Mouse (Mus musculus) thymus, postnatal 4 days (tissue): ENCODE measurements around the gene Foxk1.

Source experiments
- DNase-seq: peaks from one replicate; pipeline ENCODE4 v3.0.0; 2021

Gene Foxk1

GRCm38 (mm10) chr5:142450846-142451245 lies 49.5 kb downstream of the Foxk1 start:
- DNase-seq: no peak

DNA sequence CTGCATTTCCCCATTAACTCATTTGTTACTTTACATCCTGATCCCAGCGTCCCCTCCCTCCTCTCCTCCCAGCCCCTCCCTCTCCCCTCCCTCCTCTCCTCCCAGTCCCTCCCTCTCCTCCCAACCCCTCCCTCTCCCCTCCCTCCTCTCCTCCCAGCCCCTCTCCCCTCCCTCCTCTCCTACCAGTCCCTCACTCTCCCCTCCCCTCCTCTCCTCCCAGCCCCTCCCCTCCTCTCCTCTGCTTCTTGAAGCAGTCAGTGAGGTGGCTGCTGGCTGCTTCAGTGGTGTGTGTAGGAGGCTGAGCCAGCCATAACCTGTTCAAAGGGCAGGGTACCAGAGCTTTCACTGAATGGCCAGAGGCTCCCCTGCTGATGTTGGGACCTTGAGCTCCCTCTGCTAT lies 50.5 kb downstream of the Foxk1 start:
- DNase-seq: no peak

- no peak for DNase-seq
Measured at GRCm38 (mm10) chr5:142453742-142454141, 52.4 kb downstream of the Foxk1 start.

DNA sequence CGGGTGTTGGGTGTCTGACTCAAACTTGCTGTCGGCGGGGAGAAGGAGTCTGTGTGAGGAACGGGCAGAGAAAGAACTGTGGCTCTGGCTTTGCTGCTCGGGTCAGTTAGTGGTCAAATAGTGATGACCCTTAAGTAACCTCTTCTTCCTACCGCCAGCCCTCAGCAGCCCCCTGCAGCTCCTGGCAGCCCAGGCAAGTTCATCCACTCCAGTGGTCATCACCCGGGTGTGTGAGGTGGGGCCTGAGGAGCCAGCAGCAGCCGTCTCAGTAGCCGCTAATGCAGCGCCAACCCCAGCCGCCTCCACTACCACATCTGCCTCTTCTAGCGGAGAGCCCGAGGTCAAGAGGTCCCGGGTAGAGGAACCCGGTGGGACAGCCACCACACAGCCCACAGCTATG lies 55.0 kb downstream of the Foxk1 start:
- DNase-seq: no peak

- no peak for DNase-seq
Measured at GRCm38 (mm10) chr5:142457345-142457744, 56.0 kb downstream of the Foxk1 start.

GRCm38 (mm10) chr5:142458791-142459557 lies 57.7 kb downstream of the Foxk1 start:
- DNase-seq: no peak

GRCm38 (mm10) chr5:142459834-142460233 lies 58.5 kb downstream of the Foxk1 start:
- no peak for DNase-seq

DNA sequence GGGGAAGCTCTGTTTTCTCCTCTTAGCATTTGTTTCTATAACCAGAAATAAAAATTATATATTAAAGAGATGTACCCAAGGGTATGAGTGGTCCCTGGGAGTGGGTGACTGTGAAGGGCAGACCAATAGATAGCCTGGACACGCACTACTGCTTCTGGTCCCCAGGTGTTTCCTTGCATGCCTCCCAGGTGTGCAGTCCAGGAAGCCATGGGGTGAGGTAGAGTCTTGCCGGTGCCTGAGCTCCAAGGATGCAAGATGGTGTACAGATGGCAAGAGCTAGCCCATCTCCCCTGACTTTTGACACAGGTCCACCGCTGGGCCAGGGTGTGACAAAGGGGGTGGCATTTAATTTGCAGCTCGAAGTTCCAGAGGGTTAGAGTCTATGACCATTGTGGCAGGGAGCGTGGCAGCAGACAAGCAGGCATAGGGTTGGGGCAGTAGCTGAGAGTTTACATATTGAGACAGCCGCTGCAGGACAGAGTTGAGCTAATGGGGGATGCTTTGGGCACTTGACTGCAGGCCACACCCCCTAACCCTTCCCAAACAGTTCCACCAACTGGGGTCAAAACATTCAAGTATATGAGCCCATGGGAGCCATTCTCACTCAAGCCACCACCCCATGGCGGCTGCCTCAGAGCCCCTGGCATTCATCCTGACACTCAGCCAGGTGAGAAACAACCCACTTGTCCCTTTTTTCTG lies 60.8 kb downstream of the Foxk1 start:
- no peak for DNase-seq

GRCm38 (mm10) chr5:142462641-142462948 lies 61.3 kb downstream of the Foxk1 start:
- no peak for DNase-seq

GRCm38 (mm10) chr5:142463011-142463410 lies 61.7 kb downstream of the Foxk1 start:
- DNase-seq: no peak

DNA sequence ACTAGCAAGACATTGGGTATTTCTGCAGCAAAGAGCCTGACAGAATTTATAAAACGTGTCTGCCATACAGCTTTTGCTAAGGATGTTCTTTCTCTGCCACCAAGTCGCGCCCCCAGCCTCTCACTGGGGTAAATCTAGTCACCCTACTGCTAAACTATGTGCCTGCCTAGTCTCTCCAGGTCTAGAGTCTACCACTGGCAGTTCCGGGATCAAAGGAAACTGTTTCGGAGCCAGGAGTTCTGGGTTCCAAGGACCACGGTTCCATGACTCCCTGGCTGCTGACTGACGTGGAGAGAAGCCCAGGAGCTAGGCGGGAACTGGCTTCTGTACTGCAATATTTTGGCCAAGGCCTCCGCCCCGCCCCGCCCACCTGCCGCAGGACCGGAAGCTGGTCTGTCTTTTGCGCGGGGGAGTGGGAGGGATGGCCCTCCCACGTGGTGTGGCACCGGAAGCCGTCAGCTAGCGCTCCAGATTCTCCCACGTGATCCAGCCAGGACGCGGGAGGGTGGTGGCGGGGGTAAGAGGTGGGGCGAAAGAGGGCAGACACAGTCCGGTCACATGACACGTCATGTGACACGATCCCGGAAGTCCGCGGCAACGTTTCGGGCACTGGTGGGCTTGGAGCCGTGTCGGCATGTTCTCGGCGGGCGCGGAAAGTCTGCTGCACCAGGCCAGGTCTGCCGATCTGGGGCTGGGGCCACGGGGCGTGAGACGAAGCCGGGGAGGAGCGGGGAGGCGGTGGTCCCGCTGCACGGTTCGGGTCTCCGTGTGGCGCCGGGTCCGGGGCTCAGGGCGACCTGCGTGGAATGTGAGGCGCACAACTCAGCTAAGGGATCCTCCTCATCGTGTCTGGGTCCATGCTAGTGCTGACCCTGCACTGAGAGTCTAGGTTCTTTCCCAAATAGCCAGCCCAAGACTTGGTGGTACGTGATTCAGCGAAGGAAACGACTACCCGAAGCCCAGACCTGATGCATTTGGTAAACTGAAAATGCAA lies 62.5 kb downstream of the Foxk1 start, which contains the start of gene Ap5z1:
Ap5z1 (plus strand) TSS at position 484 of the 994 bp plus-strand sequence.
- peak; percentile 92 for DNase-seq

- DNase-seq: no peak
Measured at GRCm38 (mm10) chr5:142468375-142468774, 67.1 kb downstream of the Foxk1 start.

DNA sequence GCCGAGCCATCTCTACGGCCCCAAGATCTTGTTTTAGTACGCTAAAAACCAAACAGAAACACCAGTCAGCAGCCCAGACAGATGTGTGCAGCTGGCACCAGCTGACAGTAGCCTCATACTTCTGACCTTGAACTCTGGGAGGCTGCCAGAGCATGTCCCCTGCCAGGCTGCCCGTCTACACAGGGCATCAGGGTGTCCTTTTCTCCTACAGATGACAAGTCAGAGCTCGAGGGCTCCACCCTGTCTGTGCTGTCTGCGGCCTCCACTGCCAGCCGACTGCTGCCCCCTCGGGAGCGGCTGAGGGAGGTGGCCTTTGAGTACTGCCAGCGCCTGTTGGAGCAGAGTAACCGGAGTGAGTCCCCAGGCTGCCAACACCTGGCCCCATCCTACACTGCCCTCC lies 68.5 kb downstream of the Foxk1 start:
- no peak for DNase-seq

GRCm38 (mm10) chr5:142473696-142474095 lies 72.4 kb downstream of the Foxk1 start:
- no peak for DNase-seq

DNA sequence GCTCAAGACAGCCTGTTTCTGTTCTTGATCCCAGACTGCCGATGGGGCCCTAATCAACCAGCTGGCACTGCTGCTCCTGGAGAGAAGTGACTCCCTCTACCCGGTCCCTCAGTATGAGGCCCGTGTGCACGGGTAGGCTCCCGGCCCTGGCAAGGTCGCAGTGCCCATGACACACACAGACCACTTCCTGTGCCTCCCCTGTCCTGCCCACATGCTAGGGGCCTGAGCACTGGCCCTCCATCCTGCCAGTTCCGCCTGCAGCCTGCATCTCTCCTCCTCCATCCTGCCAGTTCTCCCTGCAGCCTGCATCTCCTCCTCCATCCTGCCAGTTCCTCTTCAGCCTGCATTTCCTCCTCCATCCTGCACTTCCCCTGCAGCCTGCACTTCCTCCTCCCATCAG lies 74.4 kb downstream of the Foxk1 start:
- no peak for DNase-seq

DNA sequence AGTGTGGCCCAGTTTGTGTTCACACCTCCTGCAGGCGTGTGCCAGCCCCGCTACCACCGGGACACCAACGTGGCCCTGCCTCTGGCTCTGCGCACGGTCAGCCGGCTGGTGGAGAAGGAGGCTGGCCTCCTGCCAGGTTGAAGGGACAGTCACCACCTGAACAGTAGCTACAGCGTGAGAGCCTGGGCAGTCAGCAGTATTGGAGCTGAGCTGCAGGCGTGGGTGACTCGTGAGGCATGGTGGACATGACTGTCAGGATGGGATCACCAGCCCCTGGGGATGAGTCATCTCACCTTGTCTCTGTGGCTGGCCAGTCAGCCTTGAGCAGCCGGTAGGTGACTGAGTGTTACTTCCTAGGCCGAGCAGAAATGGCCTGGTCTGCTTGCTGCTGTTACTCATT lies 76.0 kb downstream of the Foxk1 start:
- DNase-seq: no peak

DNA sequence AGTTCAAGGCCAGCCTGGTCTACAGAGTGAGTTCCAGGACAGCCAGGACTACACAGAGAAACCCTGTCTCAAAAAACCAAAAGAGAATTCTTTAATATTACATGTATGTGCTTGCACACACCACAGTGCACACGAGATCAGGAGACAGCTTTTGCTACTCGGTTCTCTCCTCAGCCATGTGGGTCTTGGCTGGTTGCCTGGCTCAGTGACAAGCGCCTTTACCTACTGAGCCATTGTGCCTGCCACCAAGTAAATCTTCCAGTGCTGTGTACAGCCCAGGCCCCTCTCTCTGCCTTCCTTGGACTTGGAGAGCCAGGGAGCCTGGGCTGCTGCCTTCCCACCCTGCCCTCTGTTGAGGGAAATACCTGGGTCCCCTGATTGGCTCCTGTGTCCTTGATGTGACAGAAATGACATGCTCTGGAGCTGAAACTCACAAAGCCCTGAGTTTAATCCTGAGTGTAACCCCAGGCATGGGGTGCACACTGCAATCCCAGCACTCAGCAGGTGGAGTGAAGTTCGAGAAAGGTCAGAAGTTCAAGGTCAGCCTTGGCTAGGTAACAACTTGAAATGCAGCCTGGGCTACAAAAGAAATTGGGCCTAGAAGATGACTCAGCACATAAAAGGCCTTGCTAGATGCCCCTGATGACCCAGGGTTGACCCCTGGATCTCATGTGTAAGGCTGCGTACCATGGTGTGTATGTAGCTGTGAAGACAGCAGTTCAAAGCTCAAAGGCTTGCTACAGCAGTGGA lies 76.7 kb downstream of the Foxk1 start:
- no peak for DNase-seq

- DNase-seq: peak; percentile 90
Measured at GRCm38 (mm10) chr5:142478829-142479435, 77.6 kb downstream of the Foxk1 start.

- DNase-seq: peak; percentile 50
Measured at GRCm38 (mm10) chr5:142482512-142482911, 81.2 kb downstream of the Foxk1 start.

- DNase-seq: no peak
Measured at GRCm38 (mm10) chr5:142483581-142483980, 82.3 kb downstream of the Foxk1 start.

GRCm38 (mm10) chr5:142486654-142487053 lies 85.4 kb downstream of the Foxk1 start:
- DNase-seq: no peak
